Mouse (Mus musculus): ENCODE measurements around the gene Pmepa1. TPM values are rescaled to one million over a fixed set of nuclear protein-coding genes. Genes with fewer than 3 reads are reported as not detected.

The Pmepa1 gene
- polyA plus RNA-seq, 1 experiment from 2014 or later: 3.3 TPM

DNA sequence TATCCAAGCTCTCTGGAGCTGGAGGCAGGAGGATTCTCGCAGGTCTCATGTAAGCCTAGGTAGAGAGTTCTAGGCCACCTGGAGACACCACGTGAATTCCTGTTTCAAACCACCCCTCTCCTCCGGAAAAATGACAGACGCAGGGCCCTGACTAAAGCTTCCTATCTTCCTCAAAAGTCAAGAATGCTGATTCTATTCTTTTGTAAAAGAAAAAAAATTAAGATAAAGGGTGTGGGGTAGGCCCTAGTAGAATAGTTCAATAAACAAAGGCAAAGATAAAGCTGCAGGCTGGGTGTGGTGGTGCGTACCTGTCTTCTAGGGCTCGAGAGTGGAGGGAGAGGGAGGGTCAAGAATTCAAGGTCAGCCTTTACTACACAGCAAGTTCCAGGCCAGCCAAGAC, 8.4 kb upstream of the Pmepa1 start:
- no peaks in the 10 kb centered on the region for H3K27me3 ChIP-seq (ENCODE audit: control insufficient read depth, insufficient read depth, low read length)
- ATAC-seq (replicated peaks; ENCODE audit: low FRiP score) (no peak), DNase-seq (ENCODE audit: low spot score) (no peak)
- WGBS: 80% methylated on average over 6 of the region's 6 CpGs
- no peaks in the 10 kb centered on the region for H3K9me3 ChIP-seq (ENCODE audit: control insufficient read depth, low read length)
- H3K27ac ChIP-seq (ENCODE audit: low read depth, low read length): no peak overlapping the region
- H3K4me1 ChIP-seq (replicated peaks; ENCODE audit: control insufficient read depth, insufficient read depth, low read length): no peaks in the 10 kb centered on the region
- H3K9ac ChIP-seq (ENCODE audit: low read length): no peak overlapping the region
- H3K4me2 ChIP-seq (ENCODE audit: low read depth, low read length, severe bottlenecking): no peak overlapping the region
- no peak overlapping the region for H3K4me3 ChIP-seq (ENCODE audit: low read depth, low read length)
- no peaks in the 10 kb centered on the region for H3K36me3 ChIP-seq (ENCODE audit: control insufficient read depth, insufficient read depth, low read length)

DNA sequence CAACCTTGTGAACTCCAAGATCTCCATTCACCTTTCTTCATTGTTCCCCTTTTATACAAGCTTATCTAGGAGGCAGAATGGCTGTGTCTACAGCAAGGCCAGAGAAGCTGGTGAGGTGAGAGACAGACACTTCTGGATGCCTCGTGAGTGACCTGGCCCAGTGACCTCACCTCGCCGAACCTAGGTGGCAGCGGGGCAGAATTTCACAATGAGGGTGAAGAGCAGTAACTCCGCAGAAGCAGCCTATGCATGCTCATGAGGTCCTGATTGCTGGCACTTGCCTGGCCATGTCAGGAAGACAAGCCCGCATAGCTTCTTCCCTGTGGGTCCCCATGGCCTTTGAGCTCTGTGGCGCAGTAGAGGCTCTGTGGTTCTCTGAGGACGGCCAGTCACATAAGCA, 5.9 kb upstream of the Pmepa1 start:
- peaks cover 2% of the 10 kb centered on the region; the same call in 1 of the 2 replicates for H3K4me1 ChIP-seq (replicated peaks; ENCODE audit: control insufficient read depth, insufficient read depth, low read length)
- H3K27ac ChIP-seq (ENCODE audit: low read depth, low read length): no peak overlapping the region
- H3K9ac ChIP-seq (ENCODE audit: low read length): no peak overlapping the region
- ATAC-seq (replicated peaks; ENCODE audit: low FRiP score) (no peak), DNase-seq (ENCODE audit: low spot score) (no peak)
- no peaks in the 10 kb centered on the region for H3K9me3 ChIP-seq (ENCODE audit: control insufficient read depth, low read length)
- H3K4me2 ChIP-seq (ENCODE audit: low read depth, low read length, severe bottlenecking): no peak overlapping the region
- 85% methylated on average over 8 of the region's 8 CpGs for WGBS
- no peak overlapping the region for H3K4me3 ChIP-seq (ENCODE audit: low read depth, low read length)
- H3K36me3 ChIP-seq (ENCODE audit: control insufficient read depth, insufficient read depth, low read length): no peaks in the 10 kb centered on the region
- H3K27me3 ChIP-seq (ENCODE audit: control insufficient read depth, insufficient read depth, low read length): no peaks in the 10 kb centered on the region

DNA sequence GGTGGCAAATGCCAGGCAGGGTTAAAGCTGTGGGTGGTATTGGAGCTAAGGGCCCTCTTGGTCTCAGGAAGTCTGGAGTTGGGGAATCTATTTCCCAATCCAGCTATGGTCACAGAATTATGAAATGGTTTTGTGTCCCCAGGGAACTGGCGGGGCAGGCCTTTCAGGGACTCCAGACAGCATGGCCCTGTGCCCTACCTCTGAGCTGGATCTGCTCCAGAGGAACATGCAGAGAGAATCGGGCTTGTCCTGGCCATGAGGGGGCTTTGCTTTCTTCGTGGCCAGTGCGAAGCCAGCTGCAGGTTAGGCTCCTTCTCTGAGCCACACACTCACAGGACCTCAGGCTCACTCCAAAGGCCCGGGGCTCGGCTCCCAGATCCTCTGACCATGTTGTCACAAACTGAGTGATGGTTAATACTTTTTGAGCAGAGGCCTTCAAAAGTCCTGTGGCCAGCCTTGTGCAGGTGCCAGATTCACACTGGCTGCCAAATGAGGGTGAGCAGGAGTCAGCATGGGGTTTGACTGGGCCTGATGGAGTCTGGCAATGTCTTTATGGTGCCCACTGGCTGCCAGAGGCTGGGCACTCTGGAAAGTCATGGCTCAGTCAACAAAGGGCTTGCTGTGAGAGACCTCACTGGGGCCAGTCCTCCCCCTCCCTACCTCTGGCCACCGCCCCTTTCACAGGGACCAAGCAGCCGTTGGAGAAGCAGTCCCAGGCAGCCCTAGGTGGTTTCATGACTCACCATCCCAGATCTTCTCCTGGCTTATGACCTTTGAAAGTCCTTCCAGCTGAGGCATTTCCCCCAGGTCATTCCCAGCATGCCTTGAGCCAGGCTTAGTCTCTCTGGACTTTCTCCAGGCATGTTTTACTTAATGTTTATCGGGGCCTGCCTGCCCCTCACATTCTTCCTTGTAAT, 4.9 kb upstream of the Pmepa1 start:
- H3K27me3 ChIP-seq (ENCODE audit: control insufficient read depth, insufficient read depth, low read length): no peaks in the 10 kb centered on the region
- 68% methylated on average over 9 of the region's 9 CpGs for WGBS
- no peak overlapping the region for H3K27ac ChIP-seq (ENCODE audit: low read depth, low read length)
- H3K9ac ChIP-seq (ENCODE audit: low read length): no peak overlapping the region
- no peak overlapping the region for H3K4me2 ChIP-seq (ENCODE audit: low read depth, low read length, severe bottlenecking)
- no peaks in the 10 kb centered on the region for H3K9me3 ChIP-seq (ENCODE audit: control insufficient read depth, low read length)
- no peak for DNase-seq (ENCODE audit: low spot score)
- no peak for ATAC-seq (replicated peaks; ENCODE audit: low FRiP score)
- no peak overlapping the region for H3K4me3 ChIP-seq (ENCODE audit: low read depth, low read length)
- H3K4me1 ChIP-seq (replicated peaks; ENCODE audit: control insufficient read depth, insufficient read depth, low read length): peaks cover 4% of the 10 kb centered on the region; the same call in 1 of the 2 replicates
- no peaks in the 10 kb centered on the region for H3K36me3 ChIP-seq (ENCODE audit: control insufficient read depth, insufficient read depth, low read length)

DNA sequence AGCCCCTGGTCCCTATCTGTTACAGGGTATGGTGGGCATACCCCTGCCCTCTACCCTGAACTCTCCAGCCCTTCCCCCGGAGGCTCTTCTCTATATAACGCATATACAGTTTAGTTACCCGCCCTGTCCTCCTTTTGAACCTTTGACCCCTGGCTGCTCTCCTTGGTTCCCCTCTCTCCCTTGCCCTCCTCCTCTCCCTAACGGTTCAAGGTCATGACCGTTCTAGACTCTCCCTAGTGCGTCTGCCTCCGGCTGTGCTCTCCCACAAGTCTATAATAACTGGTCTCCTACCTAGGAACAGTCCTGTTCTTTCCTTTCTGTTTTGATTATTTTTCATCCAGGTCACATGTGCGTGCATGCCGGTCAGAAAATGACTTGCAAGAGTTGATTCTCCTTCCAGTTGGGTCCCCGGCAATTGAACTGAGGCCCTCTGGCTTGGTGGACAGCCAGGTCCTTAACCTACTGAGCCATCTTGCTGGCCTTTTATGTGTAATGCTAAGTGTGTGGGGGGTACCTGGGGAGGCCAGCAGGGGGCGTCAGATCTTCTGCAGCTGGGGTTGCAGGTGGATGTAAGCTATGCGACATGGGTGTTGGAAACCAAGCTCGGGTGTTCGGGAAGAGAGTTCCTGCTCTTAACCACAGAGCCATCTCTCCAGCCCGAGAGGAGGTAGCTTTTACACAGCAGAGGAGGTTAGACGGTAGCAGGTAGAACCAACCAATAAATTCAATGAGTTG, 2.7 kb upstream of the Pmepa1 start:
- Histone ChIP-seq H3K9ac (ENCODE audit: low read length) (no peak overlapping the region), H3K4me3 (ENCODE audit: low read depth, low read length) (no peak overlapping the region), H3K9me3 (ENCODE audit: control insufficient read depth, low read length) (no peaks in the 10 kb centered on the region), H3K36me3 (ENCODE audit: control insufficient read depth, insufficient read depth, low read length) (no peaks in the 10 kb centered on the region), H3K4me1 (replicated peaks; ENCODE audit: control insufficient read depth, insufficient read depth, low read length) (peaks cover 4% of the 10 kb centered on the region; the same call in 1 of the 2 replicates), H3K27ac (ENCODE audit: low read depth, low read length) (no peak overlapping the region), H3K4me2 (ENCODE audit: low read depth, low read length, severe bottlenecking) (no peak overlapping the region), H3K27me3 (ENCODE audit: control insufficient read depth, insufficient read depth, low read length) (no peaks in the 10 kb centered on the region)
- peak; percentile 69 for DNase-seq (ENCODE audit: low spot score)
- whole genome bisulfite sequencing: 78% methylated on average over 16 of the region's 16 CpGs
- ATAC-seq (replicated peaks; ENCODE audit: low FRiP score): no peak

DNA sequence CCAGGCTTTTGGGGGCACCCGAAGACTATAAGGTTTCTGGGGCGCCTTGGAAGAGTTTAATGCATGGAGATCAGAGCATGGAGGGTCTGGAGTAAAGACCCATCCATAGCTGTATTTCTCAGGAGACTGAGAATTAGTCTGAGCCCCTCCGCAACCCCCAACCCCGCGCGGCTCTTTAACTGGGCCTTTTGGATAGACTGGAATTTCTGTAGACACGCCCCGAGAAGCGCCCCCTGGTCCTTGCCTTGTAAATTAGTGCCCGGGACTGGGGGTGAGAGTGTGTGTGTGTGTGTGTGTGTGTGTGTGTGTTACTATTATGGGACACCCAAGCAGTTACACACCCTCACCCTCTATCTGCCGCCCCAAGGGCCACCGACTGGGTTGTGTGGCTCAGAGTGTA, 526 bp upstream of the Pmepa1 start:
- Histone ChIP-seq H3K27me3 (ENCODE audit: control insufficient read depth, insufficient read depth, low read length) (no peaks in the 10 kb centered on the region), H3K27ac (ENCODE audit: low read depth, low read length) (0 out of 2 replicates have a peak overlapping the region, but pooled peaks have one; percentile 62), H3K4me1 (replicated peaks; ENCODE audit: control insufficient read depth, insufficient read depth, low read length) (peaks cover 12% of the 10 kb centered on the region; the same call in 1 of the 2 replicates), H3K9ac (ENCODE audit: low read length) (peak overlapping the region; percentile 99), H3K4me3 (ENCODE audit: low read depth, low read length) (peak overlapping the region; percentile 97), H3K4me2 (ENCODE audit: low read depth, low read length, severe bottlenecking) (peak overlapping the region; percentile 83), H3K36me3 (ENCODE audit: control insufficient read depth, insufficient read depth, low read length) (no peaks in the 10 kb centered on the region), H3K9me3 (ENCODE audit: control insufficient read depth, low read length) (no peaks in the 10 kb centered on the region)
- 4% methylated on average over 12 of the region's 12 CpGs for WGBS
- ATAC-seq (replicated peaks; ENCODE audit: low FRiP score): peak; percentile 31
- peak; percentile 73 for DNase-seq (ENCODE audit: low spot score)

DNA sequence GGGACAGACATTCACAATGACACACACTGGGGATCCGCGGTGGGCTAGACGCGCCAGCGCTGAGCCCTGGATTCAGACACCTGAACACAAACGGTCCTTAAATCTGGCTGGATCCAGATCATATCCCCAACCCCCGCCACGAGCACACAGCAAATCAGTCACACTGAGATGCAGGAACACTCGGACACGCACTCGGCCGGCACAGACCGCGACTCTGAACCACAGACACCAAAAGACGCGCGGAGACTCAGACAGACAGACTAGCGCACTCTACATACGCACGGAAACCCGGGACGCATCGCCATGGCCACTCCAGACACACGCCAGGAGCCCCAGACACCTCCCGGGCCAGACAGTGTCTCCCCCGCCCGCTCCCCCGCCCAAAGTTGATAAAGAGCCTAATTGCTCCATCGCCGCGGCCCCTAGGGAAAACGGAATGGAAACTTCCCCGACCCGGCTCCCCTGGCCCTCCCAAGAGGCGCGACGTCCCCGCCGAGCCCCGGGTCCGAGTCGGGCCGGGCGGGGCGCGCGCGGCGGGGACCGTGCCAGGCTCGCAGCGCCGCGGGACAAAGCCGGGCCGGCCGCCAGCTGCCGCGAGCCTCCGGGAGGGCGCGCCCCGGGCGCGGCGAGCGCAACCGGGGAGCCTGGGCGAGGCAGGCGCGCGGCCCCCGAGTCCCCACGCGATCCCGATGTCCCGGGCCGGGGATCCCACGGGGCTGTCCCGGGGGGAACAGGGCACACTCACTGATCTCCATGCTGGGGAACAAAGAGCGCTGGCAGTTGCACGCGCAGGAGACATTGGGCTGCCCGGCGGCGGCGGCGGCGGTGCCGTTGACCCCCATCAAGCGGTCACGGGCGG, 761 bp downstream of the Pmepa1 start:
- Histone ChIP-seq H3K27me3 (ENCODE audit: control insufficient read depth, insufficient read depth, low read length) (no peaks in the 10 kb centered on the region), H3K9ac (ENCODE audit: low read length) (peak overlapping the region; percentile 99), H3K4me1 (replicated peaks; ENCODE audit: control insufficient read depth, insufficient read depth, low read length) (peaks cover 14% of the 10 kb centered on the region; the same call in 1 of the 2 replicates), H3K4me2 (ENCODE audit: low read depth, low read length, severe bottlenecking) (peak overlapping the region; percentile 83), H3K4me3 (ENCODE audit: low read depth, low read length) (peak overlapping the region; percentile 97), H3K36me3 (ENCODE audit: control insufficient read depth, insufficient read depth, low read length) (no peaks in the 10 kb centered on the region), H3K9me3 (ENCODE audit: control insufficient read depth, low read length) (no peaks in the 10 kb centered on the region), H3K27ac (ENCODE audit: low read depth, low read length) (peak overlapping the region; percentile 62; the same call in 1 of the 2 replicates)
- under 1% methylated on average over 75 of the region's 93 CpGs for WGBS
- peak; percentile 77 for DNase-seq (ENCODE audit: low spot score)
- ATAC-seq (replicated peaks; ENCODE audit: low FRiP score): peak; percentile 28

DNA sequence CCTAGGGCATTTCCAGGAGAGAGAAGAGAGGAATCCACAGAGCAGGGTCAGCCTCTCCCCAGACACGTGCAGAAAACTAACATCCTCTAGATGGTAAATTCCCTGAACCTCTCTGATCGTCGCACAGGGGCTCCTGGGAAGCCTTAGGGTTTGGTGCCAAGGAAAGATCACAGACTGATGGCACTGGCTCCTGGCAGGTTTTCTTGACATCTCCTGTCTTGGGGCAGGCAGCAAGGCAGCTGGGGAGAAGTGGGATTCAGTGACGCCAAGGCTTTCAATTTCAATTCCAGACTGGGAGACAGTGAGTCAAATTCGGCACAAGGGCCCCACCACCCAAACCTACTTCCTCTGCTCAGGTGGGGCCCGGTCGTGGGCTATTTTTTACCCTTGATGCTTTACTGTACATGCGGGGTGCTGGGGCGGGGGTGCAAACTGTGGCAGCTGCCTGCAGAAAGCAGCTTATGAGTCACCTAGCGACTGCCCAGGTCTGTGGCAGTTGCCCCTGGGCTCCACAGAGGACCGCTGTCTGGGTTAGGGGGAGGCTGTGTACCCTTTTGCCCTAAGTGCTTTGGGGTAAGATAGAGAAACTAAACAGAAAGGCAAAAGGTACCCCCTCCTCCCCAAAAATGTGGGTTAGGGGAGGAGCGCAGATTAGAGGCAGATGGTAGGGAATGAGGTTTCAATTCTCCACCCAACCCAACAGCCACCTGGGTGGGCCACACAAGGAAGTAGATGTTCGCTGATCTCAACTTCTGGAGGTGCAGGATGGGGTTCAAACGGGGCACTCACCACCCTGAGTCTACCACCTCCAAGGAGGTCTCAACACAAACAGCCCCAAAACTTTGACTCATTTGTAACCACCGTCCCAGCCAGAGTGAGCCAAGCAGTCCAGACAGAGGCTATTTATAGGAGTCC, 1.6 kb downstream of the Pmepa1 start:
- Histone ChIP-seq H3K27me3 (ENCODE audit: control insufficient read depth, insufficient read depth, low read length) (no peaks in the 10 kb centered on the region), H3K4me3 (ENCODE audit: low read depth, low read length) (peak overlapping the region; percentile 97), H3K9me3 (ENCODE audit: control insufficient read depth, low read length) (no peaks in the 10 kb centered on the region), H3K27ac (ENCODE audit: low read depth, low read length) (no peak overlapping the region), H3K4me2 (ENCODE audit: low read depth, low read length, severe bottlenecking) (peak overlapping the region; percentile 83), H3K4me1 (replicated peaks; ENCODE audit: control insufficient read depth, insufficient read depth, low read length) (peaks cover 18% of the 10 kb centered on the region; the same call in 1 of the 2 replicates), H3K36me3 (ENCODE audit: control insufficient read depth, insufficient read depth, low read length) (no peaks in the 10 kb centered on the region), H3K9ac (ENCODE audit: low read length) (peak overlapping the region; percentile 99)
- WGBS: 13% methylated on average over 15 of the region's 15 CpGs
- DNase-seq (ENCODE audit: low spot score) (no peak), ATAC-seq (replicated peaks; ENCODE audit: low FRiP score) (no peak)

All from forebrain, embryonic 11.5 days (tissue).